Mouse (Mus musculus) liver, embryonic 16.5 days (tissue): ENCODE measurements around the gene Nlgn1. TPM values are rescaled to one million over a fixed set of nuclear protein-coding genes. Genes with fewer than 3 reads are reported as not detected.
"Not testable (repeated sequence)": the region's sequence is repeated elsewhere in the genome, so short reads cannot be mapped to it uniquely, and the experiment has no call there.

Experiments used
- ATAC-seq: fragments of 200-750 bp; cut with Nextera tagmentation; 2 replicates; pipeline ENCODE4 v1.8.0; 2017; ENCODE audit warnings: low read depth, mild to moderate bottlenecking, moderate number of reproducible peaks, moderate library complexity
- H3K27ac ChIP-seq: fragments of 300-500 bp; sonication (generic); 2 replicates; pipeline ENCODE4 v1.5.1; 2014; ENCODE audit warnings: mild to moderate bottlenecking, low read length
- H3K27me3 ChIP-seq: fragments of 300-500 bp; sonication (generic); 2 replicates; pipeline ENCODE4 v1.6.1; 2014; ENCODE audit warnings: low read depth, low read length, mixed read lengths; ENCODE audit not compliant: control insufficient read depth, insufficient read depth
- H3K36me3 ChIP-seq: fragments of 300-500 bp; sonication (generic); 2 replicates; pipeline ENCODE4 v1.6.1; 2014; ENCODE audit warnings: mild to moderate bottlenecking; ENCODE audit not compliant: control insufficient read depth, insufficient read depth
- H3K4me1 ChIP-seq: fragments of 300-500 bp; sonication (generic); 2 replicates; pipeline ENCODE4 v1.6.1; 2014; ENCODE audit warnings: low read depth, low read length, mixed read lengths; ENCODE audit not compliant: control insufficient read depth
- H3K4me2 ChIP-seq: fragments of 300-500 bp; sonication (generic); 2 replicates; pipeline ENCODE4 v1.6.1; 2014; ENCODE audit warnings: low read depth, low read length, mixed read lengths
- H3K4me3 ChIP-seq: fragments of 300-500 bp; sonication (generic); 2 replicates; pipeline ENCODE4 v1.5.1; 2014; ENCODE audit warnings: low read depth, mild to moderate bottlenecking, low read length
- H3K9ac ChIP-seq: fragments of 300-500 bp; sonication (generic); 2 replicates; pipeline ENCODE4 v1.6.1; 2014; ENCODE audit warnings: low read depth, low read length
- H3K9me3 ChIP-seq: fragments of 300-500 bp; sonication (generic); replicated peaks from 2 replicates; pipeline ENCODE4 v1.6.1; 2016; ENCODE audit warnings: low read length; ENCODE audit not compliant: control insufficient read depth
- WGBS: fragments of 180-500 bp; shearing (Covaris S2); extraction: QIAGEN DNeasy Blood & Tissue Kit; methylation state at CpG from one replicate; pipeline ENCODE4 v1.1.7; 2014; ENCODE audit not compliant: insufficient replicate concordance; 5-methylcytosine and 5-hydroxymethylcytosine counted together
- polyA plus RNA-seq: library from polyadenylated mRNA; unstranded; fragments of >200 nt; fragmentation: Nextera tagmentation; extraction: Ambion mirVana; gene quantifications from 2 replicates; pipeline ENCODE4 v1.2.1, GENCODE M21; 2015

The Nlgn1 gene
- polyA plus RNA-seq, 1 experiment from 2014 or later = not detected

DNA sequence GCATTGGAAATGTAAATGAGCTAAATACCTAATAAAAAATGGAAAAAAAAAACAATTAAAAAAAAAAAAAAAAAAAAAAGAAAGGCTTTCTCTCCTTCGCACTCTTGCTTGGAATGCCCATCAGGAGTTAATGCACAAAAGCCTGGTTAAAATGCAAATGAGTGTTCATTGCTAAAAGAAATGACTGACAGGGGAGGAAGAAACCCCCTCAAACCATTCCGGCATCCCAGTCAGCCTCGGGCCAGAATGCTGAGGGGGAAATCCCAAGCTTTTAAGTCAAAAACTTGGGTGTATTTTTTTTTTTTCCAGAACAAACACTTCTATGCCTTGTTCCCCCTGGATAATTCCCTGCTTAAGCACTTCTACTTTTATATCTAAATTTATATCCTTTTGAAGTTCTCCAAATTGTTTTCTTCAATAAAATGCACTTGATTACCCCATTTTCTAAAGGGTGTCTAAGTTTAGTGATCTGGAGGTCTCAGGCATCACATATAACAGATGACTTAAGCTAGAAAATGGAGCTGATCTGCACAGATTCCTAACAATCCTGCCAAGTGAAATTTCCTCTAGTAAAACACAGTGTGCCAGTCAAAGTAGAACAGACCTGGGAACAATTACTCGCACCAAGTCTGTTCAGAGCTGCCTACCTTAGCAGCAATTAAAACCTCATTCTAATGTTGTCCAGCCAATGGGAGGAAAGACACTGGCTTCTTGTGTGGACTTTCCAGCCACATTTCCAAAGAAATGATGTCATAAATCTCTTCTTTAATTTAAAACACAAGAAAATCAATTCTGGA, 686.2 kb downstream of the Nlgn1 start:
- ATAC-seq = no peak
- H3K4me3 ChIP-seq = no peak overlapping the region
- H3K4me1 ChIP-seq = no peaks in the 10 kb centered on the region
- WGBS = 71% methylated on average over 4 of the region's 4 CpGs
- H3K4me2 ChIP-seq = no peak overlapping the region
- no peaks in the 10 kb centered on the region for H3K27me3 ChIP-seq
- no peaks in the 10 kb centered on the region for H3K36me3 ChIP-seq
- H3K9ac ChIP-seq = no peak overlapping the region
- no peaks in the 10 kb centered on the region for H3K9me3 ChIP-seq
- H3K27ac ChIP-seq = no peak overlapping the region

DNA sequence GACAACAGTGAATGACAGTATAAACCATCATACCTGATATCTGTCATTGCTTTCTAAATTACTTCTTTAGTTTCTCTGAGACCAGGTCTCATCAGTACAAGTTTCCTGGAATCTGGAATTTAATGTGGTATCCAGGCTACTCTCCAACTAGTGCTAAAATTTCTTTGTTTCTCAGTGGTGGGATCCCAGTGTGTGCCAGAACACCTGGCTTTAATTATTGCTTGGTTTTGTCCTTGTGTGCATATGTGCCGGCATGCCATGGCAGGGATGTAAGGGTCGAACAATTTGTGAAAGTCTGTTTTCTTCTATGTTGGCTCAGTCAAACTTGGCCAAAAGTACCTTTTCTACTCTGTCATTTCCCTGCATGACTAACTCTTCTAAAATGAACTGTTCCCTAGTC, 703.1 kb downstream of the Nlgn1 start:
- Histone ChIP-seq H3K4me2 (no peak overlapping the region), H3K9me3 (no peaks in the 10 kb centered on the region), H3K27me3 (no peaks in the 10 kb centered on the region), H3K27ac (no peak overlapping the region), H3K4me3 (no peak overlapping the region), H3K9ac (no peak overlapping the region), H3K36me3 (no peaks in the 10 kb centered on the region), H3K4me1 (no peaks in the 10 kb centered on the region)
- ATAC-seq = no peak
- 80% methylated on average over 2 of the region's 2 CpGs for WGBS

DNA sequence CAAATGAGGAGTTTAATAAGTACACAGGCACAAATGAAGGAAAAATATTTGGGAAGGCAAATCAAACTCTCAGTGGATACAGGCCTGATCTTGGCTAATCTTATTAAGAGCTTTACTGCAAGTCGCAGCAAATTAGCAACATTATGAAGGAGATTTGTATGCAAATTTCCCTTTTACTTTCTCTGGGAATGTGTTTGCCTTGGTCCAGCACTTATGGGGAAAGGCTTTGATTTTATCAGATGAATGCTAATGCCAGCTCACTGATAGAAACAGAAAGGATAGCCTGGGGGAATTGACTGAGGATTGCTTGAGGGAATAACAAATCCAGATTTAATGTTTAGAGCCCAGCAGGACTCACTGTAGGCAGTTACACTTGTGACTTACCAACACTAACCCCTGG, 725.7 kb downstream of the Nlgn1 start:
- no peak overlapping the region for H3K4me3 ChIP-seq
- no peak for ATAC-seq
- WGBS = 27% methylated on average over 1 of the region's 1 CpGs
- no peak overlapping the region for H3K9ac ChIP-seq
- H3K27ac ChIP-seq = no peak overlapping the region
- H3K27me3 ChIP-seq = no peaks in the 10 kb centered on the region
- no peaks in the 10 kb centered on the region for H3K9me3 ChIP-seq
- H3K4me2 ChIP-seq = no peak overlapping the region
- no peaks in the 10 kb centered on the region for H3K4me1 ChIP-seq
- H3K36me3 ChIP-seq = no peaks in the 10 kb centered on the region

DNA sequence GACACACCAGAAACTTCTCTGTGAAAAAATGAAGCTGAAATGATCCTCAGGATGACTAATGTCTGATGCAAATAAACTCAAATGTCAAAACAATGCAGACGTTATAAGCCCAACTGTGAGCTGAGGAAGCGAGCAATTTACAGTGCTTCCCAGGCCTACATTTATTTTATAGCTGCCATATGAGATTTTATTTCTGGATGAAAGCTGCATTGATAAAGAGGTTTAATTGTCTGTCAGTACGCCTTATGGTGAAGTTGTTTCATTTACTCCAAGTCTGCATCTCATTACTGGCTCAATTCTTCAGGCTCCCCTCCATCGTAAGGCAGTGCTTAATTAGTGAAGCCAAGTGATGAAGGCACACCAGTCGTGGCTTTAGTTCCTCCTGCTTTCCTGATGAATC, 734.7 kb downstream of the Nlgn1 start:
- ATAC-seq = no peak
- no peak overlapping the region for H3K4me2 ChIP-seq
- H3K4me3 ChIP-seq = no peak overlapping the region
- no peak overlapping the region for H3K9ac ChIP-seq
- H3K4me1 ChIP-seq = no peaks in the 10 kb centered on the region
- H3K36me3 ChIP-seq = no peaks in the 10 kb centered on the region
- H3K27me3 ChIP-seq = no peaks in the 10 kb centered on the region
- H3K9me3 ChIP-seq = no peaks in the 10 kb centered on the region
- WGBS = 58% methylated on average over 5 of the region's 5 CpGs
- H3K27ac ChIP-seq = no peak overlapping the region

DNA sequence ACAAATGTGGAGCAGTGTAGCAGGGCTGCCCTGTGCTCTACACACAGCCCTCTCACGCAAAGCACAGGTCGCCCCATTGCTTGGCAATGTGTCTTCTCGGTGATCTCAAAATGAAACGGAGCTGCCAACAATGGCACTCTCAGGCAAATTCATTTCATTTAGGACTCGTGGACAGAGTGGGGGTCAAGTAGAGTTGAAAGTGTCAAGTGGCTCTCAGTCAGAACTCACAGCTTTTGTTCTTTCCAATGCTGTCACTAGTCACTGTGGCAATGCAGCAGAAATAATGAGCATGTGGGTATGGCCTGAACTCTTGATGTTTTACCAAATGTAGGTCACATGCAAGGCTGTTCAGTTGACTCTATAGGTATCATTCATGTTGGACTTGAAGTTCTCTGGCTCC, 756.7 kb downstream of the Nlgn1 start:
- Histone ChIP-seq H3K36me3 (no peaks in the 10 kb centered on the region), H3K4me1 (no peaks in the 10 kb centered on the region), H3K9me3 (no peaks in the 10 kb centered on the region), H3K27me3 (no peaks in the 10 kb centered on the region), H3K4me3 (no peak overlapping the region), H3K27ac (no peak overlapping the region), H3K4me2 (no peak overlapping the region), H3K9ac (no peak overlapping the region)
- 71% methylated on average over 5 of the region's 5 CpGs for WGBS
- ATAC-seq = no peak

DNA sequence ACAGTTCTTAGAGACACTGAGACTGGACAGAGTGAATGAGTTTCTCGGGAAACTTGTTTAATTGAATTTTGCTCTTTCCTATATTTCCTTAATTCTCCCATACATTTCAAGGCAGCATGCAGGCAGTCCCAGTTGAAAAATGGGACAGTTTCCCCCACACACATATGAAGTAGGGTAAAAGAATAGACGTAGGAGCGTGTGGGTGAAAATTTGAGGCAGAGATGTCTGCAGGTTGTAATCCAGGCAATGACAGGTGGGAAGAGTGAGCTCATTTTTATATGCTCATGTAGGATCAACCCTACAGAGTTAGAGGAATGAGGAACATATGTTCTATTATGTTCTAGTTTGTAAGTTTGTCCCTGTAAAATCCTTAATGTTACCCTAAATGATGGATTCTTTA, 757.4 kb downstream of the Nlgn1 start:
- H3K4me1 ChIP-seq = no peaks in the 10 kb centered on the region
- 69% methylated on average over 3 of the region's 3 CpGs for WGBS
- H3K9ac ChIP-seq = no peak overlapping the region
- no peaks in the 10 kb centered on the region for H3K9me3 ChIP-seq
- H3K4me2 ChIP-seq = no peak overlapping the region
- no peaks in the 10 kb centered on the region for H3K27me3 ChIP-seq
- no peak overlapping the region for H3K27ac ChIP-seq
- H3K4me3 ChIP-seq = no peak overlapping the region
- no peaks in the 10 kb centered on the region for H3K36me3 ChIP-seq
- no peak for ATAC-seq

DNA sequence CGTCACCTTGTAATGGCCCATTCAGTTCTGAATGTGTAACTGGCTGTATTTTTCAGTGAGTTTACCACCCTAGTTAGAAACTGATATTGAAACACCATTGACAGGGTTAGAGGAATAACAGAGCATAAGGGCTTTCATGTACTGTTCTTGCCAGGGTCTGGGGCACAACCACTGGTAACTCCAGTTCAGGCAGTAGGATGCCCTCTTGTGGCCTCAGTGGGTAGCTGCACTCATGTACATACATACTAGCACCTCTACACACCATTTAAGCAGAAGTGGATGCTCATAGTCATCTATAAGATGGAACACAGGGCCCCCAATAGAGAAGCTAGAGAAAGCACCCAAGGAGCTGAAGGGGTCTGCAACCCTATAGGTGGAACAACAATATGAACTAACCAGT, 773.7 kb downstream of the Nlgn1 start:
- not testable (repeated sequence) for H3K9ac ChIP-seq, H3K27ac ChIP-seq, H3K36me3 ChIP-seq, H3K9me3 ChIP-seq, H3K27me3 ChIP-seq, H3K4me1 ChIP-seq, H3K4me3 ChIP-seq, ATAC-seq, H3K4me2 ChIP-seq
- 68% methylated on average over 1 of the region's 1 CpGs for WGBS

DNA sequence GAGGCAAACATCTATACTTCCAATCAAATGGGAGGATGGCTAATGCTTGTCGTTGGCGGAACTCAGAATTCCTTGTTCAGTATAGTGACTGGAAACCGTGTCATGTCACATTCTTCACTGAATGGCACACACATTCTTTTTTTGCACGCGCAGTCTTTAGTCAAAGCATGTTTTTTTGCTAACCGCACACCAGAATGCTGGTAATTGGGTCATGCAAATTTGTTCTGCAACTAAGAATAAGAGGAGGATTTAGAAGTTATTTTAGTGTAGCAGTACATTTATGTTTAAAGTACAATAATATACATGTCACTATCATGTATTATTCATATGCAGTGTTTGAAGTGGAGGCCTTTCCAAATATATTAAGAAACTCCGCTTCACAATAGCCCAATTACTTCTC, 783.2 kb downstream of the Nlgn1 start:
- H3K9ac ChIP-seq, ATAC-seq, H3K4me1 ChIP-seq, H3K4me2 ChIP-seq, H3K27ac ChIP-seq, H3K9me3 ChIP-seq, H3K36me3 ChIP-seq, H3K4me3 ChIP-seq, H3K27me3 ChIP-seq: not testable (repeated sequence)
- 75% methylated on average over 3 of the region's 7 CpGs for WGBS

DNA sequence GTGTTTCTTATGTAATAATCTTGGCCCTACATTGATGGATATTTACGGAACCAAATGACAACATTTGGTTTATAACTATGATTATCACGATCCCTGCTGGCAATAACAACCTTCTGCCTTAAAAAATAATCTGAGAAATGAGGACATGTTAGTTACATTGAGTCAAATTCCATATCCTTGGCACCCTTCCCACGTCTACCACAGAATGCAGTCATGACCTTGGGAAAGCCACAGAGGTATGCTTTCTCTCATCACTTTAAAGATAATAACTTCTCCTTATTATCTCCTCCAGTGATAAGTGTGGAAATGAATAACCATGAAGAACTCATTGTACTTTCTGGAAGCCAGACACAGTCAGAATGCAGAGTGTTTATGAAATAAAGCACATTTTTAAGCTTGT, 808.0 kb downstream of the Nlgn1 start:
- H3K4me2 ChIP-seq, H3K9me3 ChIP-seq, ATAC-seq, H3K27ac ChIP-seq, H3K4me1 ChIP-seq, H3K27me3 ChIP-seq, H3K9ac ChIP-seq, H3K36me3 ChIP-seq, H3K4me3 ChIP-seq: not testable (repeated sequence)
- WGBS = 44% methylated on average over 1 of the region's 3 CpGs
